8 mouse cellular contexts compared by ENCODE assay signal in genomic region chr6:146429694-146430380, GRCm38 (mm10).
A peak's percentile ranks its signal among the peaks of the same experiment; 100 is the strongest.
DNase-seq lines count a peak whose midpoint lies in the region; ATAC-seq and TF ChIP-seq lines count a peak whose summit lies in the region.

No protein-coding gene starts in this region.

- no peaks in the 10 kb centered on the region for H3K36me3 ChIP-seq in embryonic facial prominence, embryonic 10.5 days (replicated peaks)
- no peaks in the 10 kb centered on the region for H3K36me3 ChIP-seq in intestine, postnatal 0 days (ENCODE audit: control insufficient read depth, insufficient read depth)

- TF ChIP-seq CTCF in intestine, postnatal 0 days (IDR thresholded peaks at IDR 0.05; ENCODE audit: low read depth): peak; percentile 77
- TF ChIP-seq CTCF in lung, adult 2 months (IDR thresholded peaks at IDR 0.05; ENCODE audit: insufficient read depth, low read length): peak; percentile 73

- H3K4me3 ChIP-seq in embryonic facial prominence, embryonic 10.5 days: no peak overlapping the region
- H3K4me3 ChIP-seq in intestine, postnatal 0 days (ENCODE audit: low read depth, low read length): no peak overlapping the region
- no peak overlapping the region for H3K4me3 ChIP-seq in lung, adult 2 months (replicated peaks; ENCODE audit: extremely low read depth, low read depth, low read length)

- peak; percentile 22 to 26 for DNase-seq in right cerebral cortex, adult 2 months (ENCODE audit: low spot score in 2 of 2)
- no peak for DNase-seq in right cerebral cortex, postnatal 36 days (ENCODE audit: low spot score in 2 of 2)
- peak; percentile 72 for DNase-seq in ZHBTc4 (ENCODE audit: low read depth, low spot score)
- peak; percentile 57 for DNase-seq in embryonic facial prominence, embryonic 10.5 days (ENCODE audit: low spot score)
- DNase-seq in lung, adult 2 months: peak; percentile 53
- DNase-seq in retina, postnatal 1 day: peak; percentile 68
- no peak for DNase-seq in ovary, postnatal 10 days (ENCODE audit: low spot score)

- no peak for TF ChIP-seq POLR2A in lung, adult 2 months (IDR thresholded peaks at IDR 0.05; ENCODE audit: borderline replicate concordance, extremely low read depth, low read depth, low read length)

- WGBS in embryonic facial prominence, embryonic 10.5 days: 53% methylated on average over 9 of the region's 9 CpGs
- WGBS in intestine, postnatal 0 days: 52% methylated on average over 8 of the region's 9 CpGs
- WGBS in lung, adult 2 months: 63% methylated on average over 9 of the region's 9 CpGs

- H3K9me3 ChIP-seq in embryonic facial prominence, embryonic 10.5 days: no peaks in the 10 kb centered on the region
- H3K9me3 ChIP-seq in intestine, postnatal 0 days (ENCODE audit: control insufficient read depth): no peaks in the 10 kb centered on the region

- H3K27me3 ChIP-seq in embryonic facial prominence, embryonic 10.5 days (replicated peaks; ENCODE audit: low read depth, poor library complexity, severe bottlenecking): no peaks in the 10 kb centered on the region
- H3K27me3 ChIP-seq in intestine, postnatal 0 days (replicated peaks; ENCODE audit: control insufficient read depth, insufficient read depth, low read length): no peaks in the 10 kb centered on the region

- no peak overlapping the region for H3K9ac ChIP-seq in intestine, postnatal 0 days (ENCODE audit: low read depth, low read length)

- H3K27ac ChIP-seq in embryonic facial prominence, embryonic 10.5 days (replicated peaks): peak overlapping the region; percentile 30; the same call in 1 of the 2 replicates
- H3K27ac ChIP-seq in intestine, postnatal 0 days (ENCODE audit: low read depth, low read length): no peak overlapping the region

- peaks cover 9% of the 10 kb centered on the region for H3K4me1 ChIP-seq in embryonic facial prominence, embryonic 10.5 days
- no peaks in the 10 kb centered on the region; the same call in 1 of the 2 replicates for H3K4me1 ChIP-seq in intestine, postnatal 0 days (replicated peaks; ENCODE audit: control insufficient read depth, insufficient read depth, low read length)
- H3K4me1 ChIP-seq in lung, adult 2 months (ENCODE audit: control insufficient read depth, insufficient read depth, low read length): peaks cover 20% of the 10 kb centered on the region

- no peak for ATAC-seq in intestine, postnatal 0 days

- H3K4me2 ChIP-seq in intestine, postnatal 0 days (replicated peaks; ENCODE audit: low read depth): no peak overlapping the region

Comparison
In these comparisons a context has a peak if more than half of its experiments do, and no peak if none do; other contexts are left out.
1. DNase-seq: peak in right cerebral cortex, adult 2 months (2 of 2), ZHBTc4 (single experiment), embryonic facial prominence, embryonic 10.5 days (single experiment), lung, adult 2 months (single experiment) and retina, postnatal 1 day (single experiment); none in right cerebral cortex, postnatal 36 days (0 of 2) and ovary, postnatal 10 days (single experiment).